Mouse (Mus musculus): ENCODE measurements at regions not wholly inside any gene's neighbourhood (a gene's known extent, or its start where the extent isn't known, plus 50 kb on each side); places are given as distances from the start of the nearest gene placed in this dataset.

DNA sequence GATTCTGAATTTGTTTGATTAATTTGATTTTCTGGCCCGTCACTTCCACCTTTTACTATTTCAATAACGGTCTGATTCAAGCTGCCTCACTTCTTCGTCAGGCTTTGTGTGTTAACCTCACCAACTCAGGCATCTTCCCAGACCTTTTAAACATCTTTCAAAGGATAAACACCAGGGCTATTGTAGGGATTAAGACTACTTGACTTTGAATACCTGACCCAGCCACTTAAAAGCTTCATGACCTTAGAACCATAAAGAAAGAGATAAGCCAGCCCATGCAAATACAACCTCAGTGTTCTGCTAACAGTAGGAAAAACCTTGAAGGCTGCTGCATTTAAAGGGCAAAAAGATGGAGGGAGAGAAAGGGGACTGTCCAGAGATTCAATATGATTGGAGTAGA, 386.9 kb upstream of the Castor2 start:
- no peak for DNase-seq (ENCODE audit: low spot score)

DNA sequence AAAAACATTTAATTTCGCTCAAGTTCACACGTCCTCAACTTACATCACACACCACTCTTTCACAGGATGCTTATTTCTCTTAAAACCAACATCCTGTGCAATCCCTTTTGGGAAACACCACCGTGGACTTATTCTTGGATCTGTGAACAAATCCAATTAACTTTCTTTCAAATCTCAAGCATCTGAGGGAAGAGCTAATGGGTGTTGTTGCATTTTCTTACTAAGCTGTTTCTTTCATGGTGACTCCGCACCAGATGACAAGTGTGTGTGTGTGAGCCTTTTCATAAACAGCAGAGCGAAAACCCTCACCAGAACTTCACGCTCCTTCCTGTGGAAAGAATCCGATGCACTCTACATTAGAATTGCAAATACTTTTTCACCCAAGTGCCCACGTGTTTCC, 390.6 kb upstream of the Castor2 start:
- DNase-seq (ENCODE audit: low spot score) = no peak

DNA sequence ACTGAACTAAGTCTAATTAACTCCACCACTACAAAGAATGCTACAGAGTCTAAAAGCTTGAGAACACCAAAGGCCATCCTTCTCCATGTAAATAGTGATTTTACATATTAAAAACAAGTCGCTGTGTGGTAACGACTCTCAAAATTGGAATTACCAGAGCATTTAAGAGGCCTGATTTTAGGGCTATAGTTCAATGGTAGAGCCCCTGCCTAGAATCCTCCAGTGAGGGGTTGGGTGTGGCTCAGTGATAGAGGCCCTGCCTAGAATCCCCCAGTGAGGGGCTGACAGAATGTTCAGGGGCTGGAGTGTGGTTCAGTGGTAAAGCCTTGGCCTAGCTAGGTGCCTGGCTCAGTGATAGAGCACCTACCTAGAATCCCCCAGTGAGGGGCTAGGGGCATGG, 413.3 kb upstream of the Castor2 start:
- no peak for DNase-seq (ENCODE audit: low spot score)

DNA sequence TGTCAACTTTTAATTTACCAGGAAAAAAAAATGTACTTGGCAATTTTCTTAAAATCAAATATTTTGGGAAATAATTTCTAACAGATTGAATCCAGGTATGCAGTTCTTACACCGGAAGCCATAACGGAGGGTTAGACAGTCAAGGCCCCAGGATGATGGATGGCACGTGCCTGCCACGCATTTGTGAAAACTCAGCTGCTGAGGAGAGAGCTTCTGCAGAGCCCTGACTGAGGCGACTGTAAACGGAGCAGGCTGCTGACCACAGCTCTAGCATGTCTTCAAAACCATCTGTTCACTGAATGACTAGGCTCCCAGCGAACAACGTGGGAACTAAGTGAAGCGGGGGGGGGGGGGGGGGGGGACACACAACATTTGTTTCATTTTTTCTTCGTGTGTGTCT, 416.5 kb upstream of the Castor2 start:
- no peak for DNase-seq (ENCODE audit: low spot score)

DNA sequence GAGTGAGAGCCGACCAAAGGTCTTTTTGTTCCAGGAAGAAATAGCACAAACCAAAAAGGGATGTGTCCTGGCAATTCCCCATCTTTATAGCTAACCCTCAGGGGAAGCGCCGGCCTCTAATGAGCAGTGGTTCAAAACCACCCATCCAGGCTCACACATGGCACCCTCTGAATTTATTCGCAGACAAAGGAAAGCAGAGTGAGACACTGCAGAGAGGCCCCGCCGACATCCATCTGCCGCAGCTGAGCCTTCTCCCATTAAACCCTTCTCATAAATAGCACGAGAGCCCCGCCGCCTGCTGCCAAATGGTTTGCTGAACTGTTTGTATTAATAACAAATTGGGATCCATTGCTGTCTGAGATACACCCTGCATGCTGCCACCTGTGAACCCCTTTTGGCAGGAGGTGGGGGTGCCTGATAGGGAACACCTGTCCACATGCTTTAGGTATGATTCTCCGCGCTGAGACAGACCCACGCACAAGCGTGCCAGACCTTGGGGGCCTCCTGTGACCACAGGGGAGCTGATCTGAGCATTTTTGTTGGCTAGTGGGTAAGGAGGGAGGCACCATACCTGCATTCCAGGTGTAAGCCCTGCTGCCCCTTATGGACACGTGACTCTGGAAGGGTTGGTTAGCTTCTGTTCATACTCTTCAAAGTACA, 422.6 kb upstream of the Castor2 start:
- DNase-seq (ENCODE audit: low spot score) = no peak

DNA sequence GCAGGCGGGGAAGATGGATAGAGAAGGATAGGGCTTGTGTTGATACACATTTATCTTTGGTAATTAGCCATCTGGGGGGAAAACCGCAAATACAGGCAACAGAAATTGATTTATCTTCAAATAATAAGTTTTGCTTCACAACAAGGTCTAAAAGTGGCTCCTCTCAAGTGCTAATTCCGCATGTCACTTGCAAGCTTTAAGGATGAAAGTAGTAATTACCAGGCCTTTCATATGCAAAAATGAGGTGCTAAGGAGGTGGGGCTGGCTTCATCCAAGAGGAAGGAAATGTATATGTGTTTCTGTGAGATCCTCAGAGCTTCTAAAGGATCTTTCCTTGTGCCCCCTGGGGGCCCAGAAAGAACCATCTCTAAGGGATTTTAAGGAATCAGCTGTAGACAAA, 423.9 kb upstream of the Castor2 start:
- no peak for DNase-seq (ENCODE audit: low spot score)

DNA sequence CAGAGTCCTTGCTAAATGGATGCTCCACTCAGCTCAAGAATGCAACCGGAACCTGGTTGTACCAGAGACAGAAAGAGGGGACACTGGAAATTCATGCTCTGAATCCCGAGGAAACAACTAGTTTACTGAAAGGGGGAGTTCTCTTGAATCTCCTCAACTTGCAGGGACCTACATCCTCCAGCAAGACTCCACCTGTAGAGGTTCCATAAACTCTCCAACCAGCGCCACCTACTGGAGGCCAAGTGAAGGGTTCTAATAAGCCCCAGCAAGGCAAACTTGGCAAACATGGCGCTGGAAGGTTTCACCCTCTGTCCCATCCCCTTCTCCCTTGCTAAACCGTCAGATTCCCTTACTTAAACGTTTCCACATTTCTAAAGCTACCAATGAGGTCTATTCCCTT, 433.0 kb upstream of the Castor2 start:
- DNase-seq (ENCODE audit: low spot score) = no peak

DNA sequence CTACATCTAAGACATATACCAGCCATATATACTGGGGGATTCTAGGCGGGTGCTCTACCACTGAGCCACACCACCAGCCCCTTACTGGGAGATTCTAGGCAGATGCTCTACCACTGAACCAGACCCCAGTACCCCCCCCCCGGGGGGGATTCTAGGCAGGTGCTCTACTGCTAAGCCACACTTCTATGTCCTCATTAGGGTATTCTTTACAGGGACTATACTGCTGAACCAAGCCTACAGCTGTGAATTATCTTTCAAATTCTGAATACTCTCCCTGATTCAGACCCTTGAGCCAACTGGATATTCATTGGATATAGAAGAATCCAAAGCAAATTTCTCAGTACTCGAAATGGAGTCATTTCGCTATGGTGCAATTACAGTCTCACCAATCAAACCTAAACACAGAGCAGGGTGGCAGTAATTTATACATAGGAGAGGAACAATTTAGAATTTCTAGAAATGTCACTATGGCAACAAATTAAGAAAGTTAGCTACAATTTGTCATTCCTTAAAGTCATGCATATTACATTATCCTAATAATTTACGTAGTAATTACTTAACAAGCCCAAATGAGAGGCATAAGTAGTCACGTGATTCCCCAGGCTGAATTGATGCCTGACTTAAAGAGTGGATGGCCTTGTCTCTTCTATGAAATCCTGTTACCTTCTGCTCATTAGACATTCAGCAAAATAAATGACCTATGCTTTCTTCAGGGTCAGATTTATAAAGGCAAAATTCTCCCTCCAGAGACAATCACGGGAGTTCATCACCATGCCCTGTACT, 436.8 kb upstream of the Castor2 start:
- no peak for DNase-seq (ENCODE audit: low spot score)

DNA sequence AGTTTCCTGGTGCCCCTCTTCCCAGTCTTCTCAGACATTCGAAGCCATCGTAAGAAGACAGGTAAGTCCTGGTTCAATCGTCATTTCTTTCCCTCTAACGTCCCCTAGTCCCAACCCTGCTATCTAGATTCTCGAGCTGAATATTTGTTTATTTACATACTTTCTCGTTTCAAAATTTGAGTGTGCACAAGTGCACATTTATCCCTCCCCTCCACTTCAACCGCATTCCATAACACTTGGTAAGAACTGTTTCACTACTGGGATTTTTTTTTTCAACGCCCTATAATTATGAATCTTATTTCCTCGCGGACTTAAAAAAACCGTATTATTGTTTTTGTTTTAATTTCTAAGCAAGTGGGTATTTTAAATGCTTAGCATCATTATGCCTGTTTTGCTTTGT, 439.2 kb upstream of the Castor2 start:
- no peak for DNase-seq (ENCODE audit: low spot score)

DNA sequence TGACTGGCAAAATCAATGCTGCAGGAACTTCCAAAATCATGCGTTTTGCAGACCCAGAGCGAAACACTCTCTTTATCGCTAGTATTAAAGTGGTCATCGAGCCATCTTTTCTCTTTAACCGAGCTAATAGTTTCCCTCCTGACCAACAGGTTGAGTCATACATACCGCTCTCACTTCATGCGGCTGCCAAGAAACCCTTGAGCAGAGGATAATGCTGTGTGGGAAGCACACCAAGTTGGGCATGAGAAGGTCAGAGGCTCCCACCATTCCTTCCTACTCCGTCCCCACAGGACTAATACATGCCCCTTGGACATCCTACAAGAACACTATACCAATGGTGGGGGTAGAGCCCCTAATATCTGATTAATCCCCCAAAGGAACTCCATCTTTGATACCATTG, 442.7 kb upstream of the Castor2 start:
- no peak for DNase-seq (ENCODE audit: low spot score)

DNA sequence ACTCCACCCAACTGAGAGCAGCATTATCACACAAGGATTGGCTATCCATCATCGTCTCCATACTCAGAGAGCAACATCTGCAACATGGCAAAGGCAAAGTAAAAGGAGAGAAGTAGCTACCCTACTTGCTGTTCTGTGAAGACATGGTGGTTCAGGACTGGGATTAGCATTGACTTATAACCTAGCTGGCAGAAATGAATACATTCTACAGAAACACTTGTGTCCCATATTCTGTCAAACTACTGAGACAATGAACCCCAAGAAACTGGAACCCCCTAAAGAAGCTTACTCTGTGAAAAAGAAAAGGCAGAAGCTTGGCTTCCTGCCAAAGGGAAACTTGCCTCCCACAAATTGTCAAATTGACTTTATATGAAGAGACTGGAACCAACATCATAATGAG, 446.1 kb upstream of the Castor2 start:
- no peak for DNase-seq (ENCODE audit: low spot score)

DNA sequence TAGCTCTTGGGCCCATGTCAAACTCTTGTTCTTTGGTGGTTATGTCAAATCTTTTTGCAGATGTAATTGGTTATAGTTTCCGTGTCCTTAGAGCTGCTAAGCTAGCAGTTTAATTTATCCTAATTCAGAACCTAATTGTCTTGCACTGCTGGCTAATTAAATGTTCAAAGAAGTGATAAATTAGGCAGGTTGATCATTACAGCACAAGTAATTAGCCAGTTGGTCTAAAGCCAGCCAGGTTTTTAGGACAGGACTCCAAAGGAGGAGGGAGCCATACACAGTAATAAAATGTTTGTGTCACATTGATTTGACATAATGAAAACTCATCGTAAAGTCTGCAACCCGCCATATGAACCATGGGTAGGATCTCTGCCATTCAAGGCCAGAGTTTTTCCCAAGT, 449.3 kb upstream of the Castor2 start:
- DNase-seq (ENCODE audit: low spot score) = no peak

DNA sequence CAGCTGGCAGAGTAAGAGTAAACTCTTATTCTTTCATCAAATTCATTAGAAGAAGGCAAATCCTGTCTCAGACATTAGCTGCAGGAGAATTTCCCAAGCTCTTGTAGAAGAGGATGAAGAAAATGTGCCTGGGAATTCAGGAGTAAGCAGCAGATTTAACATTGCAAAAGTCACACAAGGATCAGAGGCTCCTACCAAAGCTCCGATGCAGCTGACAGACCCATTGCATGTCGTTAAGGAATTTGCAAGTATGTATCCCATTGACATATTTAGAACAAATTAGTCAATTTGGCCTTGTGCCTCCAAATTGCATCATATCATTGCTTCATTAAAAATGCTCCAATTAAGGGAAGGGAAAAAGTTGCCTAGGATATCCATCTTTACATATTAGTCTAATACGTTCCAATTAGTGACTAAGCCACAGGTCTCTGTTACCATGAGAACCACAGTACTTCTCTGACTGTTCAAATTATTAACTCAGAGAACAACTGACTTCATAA, 453.8 kb upstream of the Castor2 start:
- no peak for DNase-seq (ENCODE audit: low spot score)

DNA sequence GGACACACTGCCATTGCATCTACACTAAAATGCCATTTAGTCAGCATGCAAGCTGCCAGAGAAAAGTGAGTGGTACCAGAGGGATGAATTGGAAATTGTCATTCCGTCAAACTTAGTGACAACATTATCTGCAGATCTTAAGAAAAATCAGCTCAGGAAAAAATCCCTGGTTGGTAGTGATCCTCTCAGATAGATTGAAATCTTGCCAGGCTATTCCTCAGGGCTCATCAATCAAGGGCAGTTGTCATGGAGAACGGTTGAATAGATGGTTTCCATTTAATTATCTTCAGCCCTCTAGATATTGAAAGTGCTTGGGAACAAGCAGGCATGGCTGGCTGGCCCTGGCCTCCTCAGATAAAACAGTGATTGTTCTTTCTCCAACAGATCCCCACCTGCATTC, 456.2 kb upstream of the Castor2 start:
- DNase-seq (ENCODE audit: low spot score) = no peak

DNA sequence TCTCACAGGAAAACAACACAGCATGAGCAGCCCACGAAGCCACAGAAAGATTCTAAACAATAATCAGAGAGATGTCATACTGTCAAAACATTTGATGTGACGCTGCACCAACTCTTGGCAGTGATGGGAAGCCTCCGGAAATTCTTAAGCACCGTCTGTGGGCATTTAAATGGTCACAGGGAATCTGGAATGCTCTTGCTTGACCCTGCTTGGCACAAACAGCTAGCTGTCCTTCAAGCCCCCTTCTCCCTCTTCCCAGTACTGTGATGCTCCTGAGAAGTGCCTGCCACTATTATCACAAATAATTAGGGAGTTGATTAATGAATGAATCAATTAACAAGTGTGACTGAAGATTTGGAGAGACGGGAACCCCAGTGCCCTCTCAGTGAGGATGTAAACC, 465.0 kb upstream of the Castor2 start:
- no peak for DNase-seq (ENCODE audit: low spot score)

DNA sequence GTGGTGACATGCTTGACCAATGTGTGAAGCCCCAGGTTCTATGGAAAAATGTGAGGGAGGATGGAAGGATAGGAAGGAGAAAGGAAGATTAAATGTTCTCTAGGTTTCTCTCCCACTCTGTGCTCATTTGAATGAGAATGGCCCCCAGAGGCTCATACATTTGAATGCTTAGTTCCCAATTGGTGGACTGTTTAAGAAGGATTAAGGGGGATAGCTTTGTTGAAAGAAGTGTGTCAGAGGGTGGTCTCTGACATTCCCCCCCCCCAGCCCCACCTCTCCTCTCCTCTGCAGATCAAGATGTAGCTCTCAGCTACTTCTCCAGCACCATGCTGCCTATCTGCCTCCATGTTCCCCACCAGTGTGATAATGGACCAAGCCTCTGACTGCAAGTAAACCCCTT, 467.7 kb upstream of the Castor2 start:
- DNase-seq (ENCODE audit: low spot score) = no peak

DNA sequence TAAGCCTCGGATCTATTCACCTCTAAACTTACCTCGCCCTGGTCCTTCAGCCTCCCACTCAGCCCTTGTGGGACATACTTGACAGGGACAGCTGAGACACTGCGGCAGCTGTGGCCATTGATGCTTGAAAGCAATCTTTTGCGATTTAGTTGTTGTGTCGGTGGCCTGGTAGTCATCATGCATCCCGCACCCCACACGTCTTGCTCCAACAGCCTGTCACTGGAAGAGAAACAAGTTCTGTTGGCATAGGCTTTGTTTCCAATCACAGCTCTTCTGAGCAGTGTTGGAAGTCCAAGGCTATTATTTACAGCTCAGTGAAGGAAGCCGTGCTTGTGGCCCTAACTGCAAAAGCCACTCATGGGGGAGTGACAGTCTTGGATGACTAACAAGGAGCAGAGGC, 480.2 kb upstream of the Castor2 start:
- DNase-seq (ENCODE audit: low spot score) = no peak

DNA sequence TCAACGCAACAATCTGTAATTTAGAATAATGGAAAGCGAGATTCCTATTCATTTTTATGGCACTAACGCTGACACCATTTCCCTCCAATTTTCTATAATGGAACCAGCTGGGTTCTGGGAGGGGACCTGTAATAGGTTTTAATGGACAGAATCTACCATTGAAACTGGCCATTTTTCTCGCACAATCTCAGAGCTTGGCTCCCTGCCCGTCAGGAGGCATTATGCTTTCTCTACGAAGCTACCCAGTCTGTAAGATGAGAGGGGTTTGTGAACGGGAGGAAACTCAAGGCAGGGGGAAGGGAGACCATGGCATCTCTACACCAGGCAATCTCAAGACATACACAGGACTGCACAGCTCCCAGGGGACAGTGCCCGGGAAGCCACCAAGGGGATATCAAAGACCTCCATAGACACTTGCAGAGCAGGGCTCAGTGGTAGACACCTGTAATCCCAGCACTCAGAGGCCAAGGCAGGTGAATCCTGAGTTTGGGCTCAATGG, 498.2 kb upstream of the Castor2 start:
- DNase-seq (ENCODE audit: low spot score) = no peak

DNA sequence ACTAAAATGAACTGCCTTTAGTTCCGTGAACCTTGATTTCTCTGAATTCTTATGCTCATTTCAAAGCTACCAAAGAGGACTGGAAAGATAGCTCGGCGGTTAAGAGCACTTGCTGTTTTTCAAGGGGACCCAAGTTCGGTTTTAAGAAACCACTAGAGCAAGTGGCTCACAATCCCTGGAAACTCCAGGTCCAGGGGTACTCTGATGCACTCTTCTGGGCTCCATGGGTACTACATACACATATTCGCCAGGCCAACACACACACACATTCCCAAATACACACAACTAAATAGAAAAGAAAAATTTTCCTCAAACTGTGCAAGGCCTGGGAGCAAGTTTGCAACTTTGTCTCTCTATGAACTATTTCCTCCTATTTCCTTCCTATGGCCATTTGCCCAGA, 498.9 kb upstream of the Castor2 start:
- no peak for DNase-seq (ENCODE audit: low spot score)

DNA sequence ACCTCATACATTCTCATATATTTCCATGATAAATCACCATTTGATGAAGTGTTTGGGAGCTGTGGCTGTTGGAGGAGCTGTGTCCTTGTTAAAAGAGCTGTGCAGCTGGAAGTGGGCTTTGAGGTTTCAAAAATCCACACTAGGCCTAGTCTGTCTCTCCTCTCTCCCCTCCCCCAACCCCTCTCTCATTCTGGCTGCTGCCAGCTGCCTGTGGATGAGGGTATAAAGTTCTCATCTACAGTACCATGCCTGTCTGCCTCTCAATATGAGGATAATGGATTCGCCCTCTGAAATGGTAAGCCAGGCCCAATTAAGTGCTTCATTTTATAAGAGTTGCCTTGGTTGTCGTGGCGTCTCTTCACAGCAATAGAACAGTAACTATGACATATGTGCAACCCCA, 501.4 kb upstream of the Castor2 start:
- DNase-seq (ENCODE audit: low spot score) = no peak

DNA sequence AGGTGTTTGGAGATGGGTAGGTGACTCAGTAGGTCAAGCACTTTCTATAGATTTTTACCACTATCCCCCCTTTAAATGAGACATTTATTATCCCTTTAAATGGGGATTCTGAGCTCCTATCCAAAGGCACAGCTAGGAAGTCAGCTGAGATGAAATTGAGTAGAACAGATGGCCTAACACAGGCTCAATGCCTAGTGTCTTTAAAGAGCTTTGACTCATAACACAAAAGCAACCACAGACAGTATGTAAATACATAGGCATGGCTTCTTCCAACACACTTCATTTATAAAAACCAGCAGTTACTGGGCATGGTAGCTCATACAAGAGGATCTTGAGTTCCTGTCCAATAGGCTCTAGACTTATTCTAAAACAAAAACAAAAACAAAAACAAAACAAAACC, 513.0 kb upstream of the Castor2 start:
- no peak for DNase-seq (ENCODE audit: low spot score)

DNA sequence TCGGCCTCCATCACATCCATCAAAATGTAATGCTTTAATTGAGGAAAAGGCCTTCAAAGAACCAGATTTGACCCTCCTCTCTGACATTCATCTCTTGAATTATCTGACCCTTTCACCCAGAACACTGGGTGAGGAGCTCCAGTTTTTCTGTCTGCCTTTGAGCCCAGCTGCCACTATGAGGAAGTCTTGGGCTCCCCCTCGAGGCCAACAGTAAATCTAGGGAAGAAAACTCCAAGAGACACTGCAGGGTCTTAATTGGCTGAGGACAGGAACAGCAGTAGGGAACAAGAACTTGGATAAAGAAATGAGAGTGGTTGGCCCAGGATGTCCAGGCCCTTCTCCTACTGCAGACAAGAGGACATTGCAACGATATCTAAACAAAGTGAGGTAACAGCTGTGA, 514.3 kb upstream of the Castor2 start:
- no peak for DNase-seq (ENCODE audit: low spot score)

DNA sequence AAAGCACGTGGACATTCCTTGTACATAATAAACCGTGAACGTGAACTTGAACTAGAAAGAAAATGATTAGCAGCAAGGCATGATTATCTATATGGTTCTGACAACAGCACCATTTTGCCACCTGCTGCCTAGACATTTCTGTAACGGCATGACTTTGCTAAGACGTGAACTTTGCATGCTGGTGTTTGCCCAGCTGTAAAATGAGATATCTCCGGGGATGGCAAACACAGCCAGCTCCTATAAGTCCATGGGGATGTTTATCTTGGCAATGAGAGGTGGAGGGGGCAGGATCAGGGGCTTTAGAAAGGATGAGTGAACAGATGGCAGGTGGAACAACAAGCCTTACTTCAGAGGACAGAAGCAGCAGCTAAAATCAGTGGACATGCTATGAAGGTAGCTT, 522.9 kb upstream of the Castor2 start:
- DNase-seq (ENCODE audit: low spot score) = no peak
